Mouse (Mus musculus) lung, adult 18-20 months (tissue): ENCODE measurements around the gene Gmcl1.

ENCODE experiments used
- DNase-seq, 2 experiments: peaks; one replicate each; pipeline ENCODE4 v3.0.0; 2022; ENCODE audit warnings: mixed read lengths in 2 of 2

Gmcl1 gene

GRCm38 (mm10) chr6:86733183-86733876, at the start of gene Gmcl1:
Gene Gmcl1 (minus strand): TSS chr6:86733383.
- DNase-seq = peak; percentile 93 to 96

- DNase-seq = no peak
Measured at GRCm38 (mm10) chr6:86782342-86782741, 49.2 kb upstream of the Gmcl1 start.

GRCm38 (mm10) chr6:86781361-86781957, 48.3 kb upstream of the Gmcl1 start:
- DNase-seq = no peak

GRCm38 (mm10) chr6:86778910-86779594, 45.9 kb upstream of the Gmcl1 start:
- DNase-seq = peak in 1 of 2 experiments; percentile 21

GRCm38 (mm10) chr6:86777181-86777580, 44.0 kb upstream of the Gmcl1 start:
- no peak for DNase-seq

- no peak for DNase-seq
Measured at GRCm38 (mm10) chr6:86776706-86777071, 43.5 kb upstream of the Gmcl1 start.

- DNase-seq = peak; percentile 53 to 70
Measured at GRCm38 (mm10) chr6:86776001-86776705, 43.0 kb upstream of the Gmcl1 start.

- DNase-seq = no peak
Measured at GRCm38 (mm10) chr6:86774937-86775336, 41.8 kb upstream of the Gmcl1 start.

GRCm38 (mm10) chr6:86773830-86774229, 40.6 kb upstream of the Gmcl1 start:
- no peak for DNase-seq

- DNase-seq = peak; percentile 46 to 59
Measured at GRCm38 (mm10) chr6:86772631-86773030, 39.4 kb upstream of the Gmcl1 start.

- DNase-seq = peak; percentile 49 to 71
Measured at GRCm38 (mm10) chr6:86768938-86769337, 35.8 kb upstream of the Gmcl1 start.

GRCm38 (mm10) chr6:86768186-86768776, 35.1 kb upstream of the Gmcl1 start:
- DNase-seq = no peak

- no peak for DNase-seq
Measured at GRCm38 (mm10) chr6:86767465-86767864, 34.3 kb upstream of the Gmcl1 start.

- DNase-seq = peak; percentile 54 to 66
Measured at GRCm38 (mm10) chr6:86765637-86766059, 32.5 kb upstream of the Gmcl1 start.

- no peak for DNase-seq
Measured at GRCm38 (mm10) chr6:86754105-86754863, 21.1 kb upstream of the Gmcl1 start.

GRCm38 (mm10) chr6:86752843-86753485, 19.8 kb upstream of the Gmcl1 start:
- no peak for DNase-seq

- no peak for DNase-seq
Measured at GRCm38 (mm10) chr6:86750961-86751360, 17.8 kb upstream of the Gmcl1 start.

- DNase-seq = no peak
Measured at GRCm38 (mm10) chr6:86749817-86750216, 16.6 kb upstream of the Gmcl1 start.

GRCm38 (mm10) chr6:86747171-86747570, 14.0 kb upstream of the Gmcl1 start:
- peak in 1 of 2 experiments; percentile 36 for DNase-seq

- no peak for DNase-seq
Measured at GRCm38 (mm10) chr6:86740652-86741051, 7.5 kb upstream of the Gmcl1 start.

- DNase-seq = no peak
Measured at GRCm38 (mm10) chr6:86736830-86737229, 3.6 kb upstream of the Gmcl1 start.

- no peak for DNase-seq
Measured at GRCm38 (mm10) chr6:86736313-86736712, 3.1 kb upstream of the Gmcl1 start.
